Mouse (Mus musculus) hindbrain, embryonic 12.5 days (tissue): ENCODE data around the gene Exoc4. TPM values are rescaled to one million over a fixed set of nuclear protein-coding genes. Genes with fewer than 3 reads are reported as not detected.
A peak's percentile ranks its signal among the peaks of the same experiment; 100 is the strongest.

ENCODE experiments used
- ATAC-seq: fragments of 200-750 bp; cut with Nextera tagmentation; 2 replicates; pipeline ENCODE4 v1.8.0; 2017; ENCODE audit warnings: moderate TSS enrichment; ENCODE audit not compliant: low FRiP score
- H3K27ac ChIP-seq: fragments of 300-500 bp; sonication (generic); 2 replicates; pipeline ENCODE4 v1.5.1; 2016; ENCODE audit warnings: mild to moderate bottlenecking
- H3K27me3 ChIP-seq: fragments of 300-500 bp; sonication (generic); 2 replicates; pipeline ENCODE4 v1.6.1; 2016; ENCODE audit warnings: mild to moderate bottlenecking
- H3K36me3 ChIP-seq: fragments of 300-500 bp; sonication (generic); 2 replicates; pipeline ENCODE4 v1.6.1; 2016; ENCODE audit warnings: mild to moderate bottlenecking
- H3K4me1 ChIP-seq: fragments of 300-500 bp; sonication (generic); 2 replicates; pipeline ENCODE4 v1.6.1; 2016
- H3K4me2 ChIP-seq: fragments of 300-500 bp; sonication (generic); replicated peaks from 2 replicates; pipeline ENCODE4 v1.6.1; 2016; ENCODE audit warnings: mild to moderate bottlenecking
- H3K4me3 ChIP-seq: fragments of 300-500 bp; sonication (generic); 2 replicates; pipeline ENCODE4 v1.5.1; 2016; ENCODE audit warnings: mild to moderate bottlenecking
- H3K9ac ChIP-seq: fragments of 300-500 bp; sonication (generic); 2 replicates; pipeline ENCODE4 v1.6.1; 2016; ENCODE audit warnings: mild to moderate bottlenecking, moderate library complexity
- H3K9me3 ChIP-seq: fragments of 300-500 bp; sonication (generic); replicated peaks from 2 replicates; pipeline ENCODE4 v1.6.1; 2016; ENCODE audit warnings: mild to moderate bottlenecking
- WGBS: fragments of 180-500 bp; shearing (Covaris S2); methylation state at CpG from one replicate; pipeline ENCODE4 v1.1.7; 2016; 5-methylcytosine and 5-hydroxymethylcytosine counted together
- polyA plus RNA-seq: library from polyadenylated mRNA; unstranded; fragments of >200 nt; fragmentation: Nextera tagmentation; extraction: Ambion mirVana; gene quantifications from 2 replicates; pipeline ENCODE4 v1.2.1, GENCODE M21; 2016

Exoc4 gene
- polyA plus RNA-seq, 1 experiment from 2014 or later, result 47.7 TPM

GRCm38 (mm10) chr6:33440508-33440907 lies 191.6 kb downstream of the Exoc4 start:
- H3K9me3 ChIP-seq, result no peaks in the 10 kb centered on the region
- no peak overlapping the region for H3K27ac ChIP-seq
- no peaks in the 10 kb centered on the region for H3K27me3 ChIP-seq
- peaks cover 4% of the 10 kb centered on the region; the same call in 1 of the 2 replicates for H3K36me3 ChIP-seq
- H3K4me2 ChIP-seq, result no peak overlapping the region
- H3K4me3 ChIP-seq, result no peak overlapping the region
- H3K4me1 ChIP-seq, result no peaks in the 10 kb centered on the region
- ATAC-seq, result no peak
- no peak overlapping the region for H3K9ac ChIP-seq
- 80% methylated on average over 1 of the region's 1 CpGs for WGBS

- WGBS, result 95% methylated on average over 2 of the region's 2 CpGs
- no peaks in the 10 kb centered on the region for H3K27me3 ChIP-seq
- H3K4me3 ChIP-seq, result no peak overlapping the region
- no peak for ATAC-seq
- H3K4me1 ChIP-seq, result no peaks in the 10 kb centered on the region
- no peak overlapping the region for H3K9ac ChIP-seq
- H3K9me3 ChIP-seq, result no peaks in the 10 kb centered on the region
- H3K27ac ChIP-seq, result no peak overlapping the region
- H3K4me2 ChIP-seq, result no peak overlapping the region
- no peaks in the 10 kb centered on the region for H3K36me3 ChIP-seq
Observed at GRCm38 (mm10) chr6:33453810-33454209, 204.9 kb downstream of the Exoc4 start.

GRCm38 (mm10) chr6:33454354-33454753 lies 205.5 kb downstream of the Exoc4 start:
- 37% methylated on average over 2 of the region's 2 CpGs for WGBS
- H3K27ac ChIP-seq, result no peak overlapping the region
- no peak overlapping the region for H3K4me2 ChIP-seq
- no peaks in the 10 kb centered on the region for H3K9me3 ChIP-seq
- H3K4me1 ChIP-seq, result no peaks in the 10 kb centered on the region
- no peaks in the 10 kb centered on the region for H3K27me3 ChIP-seq
- ATAC-seq, result no peak
- no peak overlapping the region for H3K4me3 ChIP-seq
- H3K9ac ChIP-seq, result no peak overlapping the region
- H3K36me3 ChIP-seq, result no peaks in the 10 kb centered on the region

- Histone ChIP-seq H3K9me3 (no peaks in the 10 kb centered on the region), H3K9ac (no peak overlapping the region), H3K4me1 (no peaks in the 10 kb centered on the region), H3K36me3 (no peaks in the 10 kb centered on the region), H3K27ac (no peak overlapping the region), H3K4me3 (no peak overlapping the region), H3K4me2 (no peak overlapping the region), H3K27me3 (no peaks in the 10 kb centered on the region)
- no peak for ATAC-seq
- WGBS, result 68% methylated on average over 1 of the region's 1 CpGs
Observed at GRCm38 (mm10) chr6:33455238-33455637, 206.4 kb downstream of the Exoc4 start.

GRCm38 (mm10) chr6:33464862-33465261 lies 216.0 kb downstream of the Exoc4 start:
- Histone ChIP-seq H3K9ac (no peak overlapping the region), H3K27me3 (no peaks in the 10 kb centered on the region), H3K9me3 (no peaks in the 10 kb centered on the region), H3K4me3 (no peak overlapping the region), H3K4me2 (no peak overlapping the region), H3K36me3 (no peaks in the 10 kb centered on the region), H3K4me1 (no peaks in the 10 kb centered on the region), H3K27ac (no peak overlapping the region)
- 75% methylated on average over 3 of the region's 3 CpGs for WGBS
- ATAC-seq, result no peak

- Histone ChIP-seq H3K27me3 (no peaks in the 10 kb centered on the region), H3K4me2 (no peak overlapping the region), H3K36me3 (no peaks in the 10 kb centered on the region), H3K9ac (no peak overlapping the region), H3K27ac (peak overlapping the region; percentile 3), H3K4me1 (no peaks in the 10 kb centered on the region), H3K9me3 (no peaks in the 10 kb centered on the region), H3K4me3 (no peak overlapping the region)
- 77% methylated on average over 3 of the region's 3 CpGs for WGBS
- no peak for ATAC-seq
Observed at GRCm38 (mm10) chr6:33465392-33465791, 216.5 kb downstream of the Exoc4 start.

- Histone ChIP-seq H3K4me2 (no peak overlapping the region), H3K9ac (no peak overlapping the region), H3K27me3 (no peaks in the 10 kb centered on the region), H3K4me3 (no peak overlapping the region), H3K27ac (no peak overlapping the region), H3K36me3 (no peaks in the 10 kb centered on the region), H3K4me1 (no peaks in the 10 kb centered on the region), H3K9me3 (no peaks in the 10 kb centered on the region)
- no peak for ATAC-seq
- WGBS, result 88% methylated on average over 5 of the region's 5 CpGs
Observed at GRCm38 (mm10) chr6:33466168-33466839, 217.4 kb downstream of the Exoc4 start.

GRCm38 (mm10) chr6:33468480-33468879 lies 219.6 kb downstream of the Exoc4 start:
- ATAC-seq, result no peak
- WGBS, result 98% methylated on average over 5 of the region's 5 CpGs
- H3K4me2 ChIP-seq, result no peak overlapping the region
- no peak overlapping the region for H3K9ac ChIP-seq
- no peaks in the 10 kb centered on the region for H3K36me3 ChIP-seq
- no peaks in the 10 kb centered on the region for H3K9me3 ChIP-seq
- no peaks in the 10 kb centered on the region for H3K4me1 ChIP-seq
- H3K27ac ChIP-seq, result no peak overlapping the region
- H3K27me3 ChIP-seq, result no peaks in the 10 kb centered on the region
- no peak overlapping the region for H3K4me3 ChIP-seq

- no peak overlapping the region for H3K4me3 ChIP-seq
- no peaks in the 10 kb centered on the region for H3K9me3 ChIP-seq
- 92% methylated on average over 2 of the region's 2 CpGs for WGBS
- H3K9ac ChIP-seq, result no peak overlapping the region
- no peak overlapping the region for H3K27ac ChIP-seq
- H3K4me2 ChIP-seq, result no peak overlapping the region
- no peaks in the 10 kb centered on the region for H3K27me3 ChIP-seq
- H3K4me1 ChIP-seq, result peaks cover 4% of the 10 kb centered on the region; the same call in 1 of the 2 replicates
- no peak for ATAC-seq
- no peaks in the 10 kb centered on the region for H3K36me3 ChIP-seq
Observed at GRCm38 (mm10) chr6:33476134-33476533, 227.2 kb downstream of the Exoc4 start.

- H3K27me3 ChIP-seq, result no peaks in the 10 kb centered on the region
- ATAC-seq, result no peak
- no peak overlapping the region for H3K27ac ChIP-seq
- H3K4me1 ChIP-seq, result peaks cover 5% of the 10 kb centered on the region; the same call in 1 of the 2 replicates
- no peak overlapping the region for H3K4me3 ChIP-seq
- H3K9ac ChIP-seq, result no peak overlapping the region
- no peaks in the 10 kb centered on the region for H3K36me3 ChIP-seq
- H3K9me3 ChIP-seq, result no peaks in the 10 kb centered on the region
- H3K4me2 ChIP-seq, result no peak overlapping the region
- WGBS, result 89% methylated on average over 9 of the region's 9 CpGs
Observed at GRCm38 (mm10) chr6:33484568-33484967, 235.7 kb downstream of the Exoc4 start.

- Histone ChIP-seq H3K27ac (no peak overlapping the region), H3K36me3 (no peaks in the 10 kb centered on the region), H3K4me3 (no peak overlapping the region), H3K4me1 (no peaks in the 10 kb centered on the region), H3K4me2 (no peak overlapping the region), H3K9me3 (no peaks in the 10 kb centered on the region), H3K27me3 (no peaks in the 10 kb centered on the region), H3K9ac (no peak overlapping the region)
- ATAC-seq, result no peak
- WGBS, result 95% methylated on average over 2 of the region's 2 CpGs
Observed at GRCm38 (mm10) chr6:33489788-33490187, 240.9 kb downstream of the Exoc4 start.

- Histone ChIP-seq H3K27me3 (no peaks in the 10 kb centered on the region), H3K27ac (peak overlapping the region; percentile 55), H3K4me1 (peaks cover 17% of the 10 kb centered on the region), H3K36me3 (no peaks in the 10 kb centered on the region), H3K4me2 (no peak overlapping the region), H3K9ac (no peak overlapping the region), H3K9me3 (no peaks in the 10 kb centered on the region), H3K4me3 (no peak overlapping the region)
- WGBS, result 56% methylated on average over 6 of the region's 6 CpGs
- ATAC-seq, result no peak
Observed at GRCm38 (mm10) chr6:33496141-33496855, 247.4 kb downstream of the Exoc4 start.

- H3K9me3 ChIP-seq, result no peaks in the 10 kb centered on the region
- H3K4me2 ChIP-seq, result no peak overlapping the region
- H3K27me3 ChIP-seq, result no peaks in the 10 kb centered on the region
- H3K4me3 ChIP-seq, result no peak overlapping the region
- peaks cover 17% of the 10 kb centered on the region for H3K4me1 ChIP-seq
- no peaks in the 10 kb centered on the region for H3K36me3 ChIP-seq
- ATAC-seq, result peak; percentile 71
- H3K27ac ChIP-seq, result peak overlapping the region; percentile 55; the same call in 1 of the 2 replicates
- H3K9ac ChIP-seq, result no peak overlapping the region
Observed at GRCm38 (mm10) chr6:33497348-33497747, 248.5 kb downstream of the Exoc4 start.
